Mouse (Mus musculus): ENCODE measurements around the gene Polr2m.

Polr2m gene

GRCm38 (mm10) chr9:71475536-71475935 is 10.2 kb downstream of the Polr2m start:
- no peak for DNase-seq (ENCODE audit: low read depth, low spot score)

- no peak for DNase-seq (ENCODE audit: low read depth, low spot score)
These were observed 18.3 kb downstream of the Polr2m start for GRCm38 (mm10) chr9:71467434-71467833.

- no peak for DNase-seq (ENCODE audit: low read depth, low spot score)
These were observed 19.6 kb downstream of the Polr2m start for GRCm38 (mm10) chr9:71466111-71466510.

GRCm38 (mm10) chr9:71463072-71463667 is 22.6 kb downstream of the Polr2m start:
- DNase-seq (ENCODE audit: low read depth, low spot score), result no peak

- no peak for DNase-seq (ENCODE audit: low read depth, low spot score)
These were observed 29.0 kb downstream of the Polr2m start for GRCm38 (mm10) chr9:71456738-71457137.

- no peak for DNase-seq (ENCODE audit: low read depth, low spot score)
These were observed 31.8 kb downstream of the Polr2m start for GRCm38 (mm10) chr9:71453917-71454316.

- no peak for DNase-seq (ENCODE audit: low read depth, low spot score)
These were observed 32.4 kb downstream of the Polr2m start for GRCm38 (mm10) chr9:71453352-71453751.

GRCm38 (mm10) chr9:71450626-71451025 is 35.1 kb downstream of the Polr2m start:
- DNase-seq (ENCODE audit: low read depth, low spot score), result no peak

GRCm38 (mm10) chr9:71447573-71447972 is 38.2 kb downstream of the Polr2m start:
- DNase-seq (ENCODE audit: low read depth, low spot score), result no peak

- no peak for DNase-seq (ENCODE audit: low read depth, low spot score)
These were observed 40.4 kb downstream of the Polr2m start for GRCm38 (mm10) chr9:71445308-71445707.

- DNase-seq (ENCODE audit: low read depth, low spot score), result no peak
These were observed 47.6 kb downstream of the Polr2m start for GRCm38 (mm10) chr9:71438146-71438545.

All from retina, adult 2 months (tissue).